Mouse (Mus musculus): Measurements from ENCODE around the gene Arl8a. TPM values are rescaled to one million over a fixed set of nuclear protein-coding genes. Genes with fewer than 3 reads are reported as not detected.
A peak's percentile ranks its signal among the peaks of the same experiment; 100 is the strongest.

The Arl8a gene
- polyA plus RNA-seq, 1 experiment from 2014 or later, result 29.7 TPM

DNA sequence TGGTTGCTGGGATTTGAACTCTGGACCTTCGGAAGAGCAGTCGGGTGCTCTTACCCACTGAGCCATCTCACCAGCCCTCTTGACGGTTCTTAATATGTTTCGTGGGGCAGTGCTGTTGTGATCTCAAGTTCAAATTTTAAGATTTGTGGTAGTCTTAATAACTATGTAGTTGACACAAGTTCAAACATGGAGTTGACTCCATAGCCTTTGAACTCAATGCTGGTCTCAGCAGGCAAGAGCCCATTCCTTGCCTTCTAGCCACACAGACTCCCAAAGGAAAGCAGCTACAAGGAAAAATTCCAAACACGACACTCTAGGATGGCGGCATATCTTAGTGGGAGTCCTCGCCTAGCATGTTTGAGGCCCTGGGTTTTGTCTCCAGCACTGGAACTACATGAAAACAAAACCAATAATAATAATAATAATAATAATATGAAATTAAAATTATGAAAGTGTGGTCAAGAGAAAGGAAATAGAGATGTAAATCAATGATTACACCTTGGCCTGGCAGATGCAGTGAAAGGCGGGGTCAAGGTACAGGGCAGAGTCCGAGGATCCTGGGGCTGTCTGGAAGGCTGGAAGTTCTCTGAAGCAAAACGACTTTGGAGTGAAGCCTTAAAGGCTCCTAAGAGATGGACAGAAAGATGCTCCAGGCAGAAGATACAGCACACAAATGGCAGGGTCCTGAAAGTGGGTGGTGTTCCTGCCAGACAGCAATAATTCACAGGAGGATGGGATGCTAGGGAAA, 22.0 kb downstream of the Arl8a start:
- no peaks in the 10 kb centered on the region; the same call in 1 of the 2 replicates for H3K4me1 ChIP-seq (ENCODE audit: control insufficient read depth, insufficient read depth, low read length)
- peaks cover 21% of the 10 kb centered on the region for H3K27me3 ChIP-seq (ENCODE audit: control insufficient read depth, insufficient read depth, low read length)
- H3K9me3 ChIP-seq (replicated peaks; ENCODE audit: control insufficient read depth, low read length), result no peaks in the 10 kb centered on the region
- no peak overlapping the region for H3K9ac ChIP-seq (ENCODE audit: low read depth, low read length)
- H3K4me3 ChIP-seq (ENCODE audit: low read depth, low read length), result no peak overlapping the region
- no peak overlapping the region for H3K27ac ChIP-seq (ENCODE audit: low read depth, low read length)
- WGBS (ENCODE audit: insufficient replicate concordance), result 87% methylated on average over 10 of the region's 10 CpGs
- ATAC-seq (replicated peaks; ENCODE audit: insufficient number of reproducible peaks, low FRiP score, low TSS enrichment), result no peak
- H3K4me2 ChIP-seq, result no peak overlapping the region
- no peaks in the 10 kb centered on the region for H3K36me3 ChIP-seq (ENCODE audit: control insufficient read depth, insufficient read depth, low read length)

DNA sequence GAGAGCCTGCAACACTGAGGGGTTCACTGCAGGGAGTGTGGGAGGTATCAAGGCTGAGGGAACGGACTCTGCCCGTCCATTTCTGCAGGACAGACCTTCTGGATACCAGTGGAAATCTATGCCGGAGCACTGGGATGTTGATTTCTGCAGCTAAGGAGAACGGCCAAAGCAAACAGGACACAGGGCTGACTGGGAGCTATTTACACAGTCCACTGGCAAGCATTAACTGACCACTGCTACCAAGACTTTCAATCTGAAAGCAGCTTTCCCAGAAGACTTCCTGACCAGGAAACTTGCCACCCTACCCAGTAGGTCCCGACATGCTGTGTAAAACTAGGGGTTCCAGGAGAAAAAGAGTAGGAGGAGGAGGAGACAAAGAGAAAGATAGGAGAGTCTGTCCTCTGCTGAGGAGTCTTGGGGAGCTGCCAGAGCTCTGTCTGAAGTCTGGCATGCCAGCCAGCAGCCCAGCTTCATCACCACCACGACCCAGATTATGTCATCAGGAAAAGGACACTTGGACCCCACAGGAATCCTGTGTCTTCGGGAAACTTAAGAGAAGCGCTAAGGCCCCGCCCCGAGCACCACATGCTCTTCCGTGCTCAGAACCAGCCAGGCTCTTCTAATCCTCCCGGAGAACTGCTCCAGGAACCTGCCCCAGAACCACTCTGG, 23.1 kb downstream of the Arl8a start:
- no peak overlapping the region for H3K27ac ChIP-seq (ENCODE audit: low read depth, low read length)

DNA sequence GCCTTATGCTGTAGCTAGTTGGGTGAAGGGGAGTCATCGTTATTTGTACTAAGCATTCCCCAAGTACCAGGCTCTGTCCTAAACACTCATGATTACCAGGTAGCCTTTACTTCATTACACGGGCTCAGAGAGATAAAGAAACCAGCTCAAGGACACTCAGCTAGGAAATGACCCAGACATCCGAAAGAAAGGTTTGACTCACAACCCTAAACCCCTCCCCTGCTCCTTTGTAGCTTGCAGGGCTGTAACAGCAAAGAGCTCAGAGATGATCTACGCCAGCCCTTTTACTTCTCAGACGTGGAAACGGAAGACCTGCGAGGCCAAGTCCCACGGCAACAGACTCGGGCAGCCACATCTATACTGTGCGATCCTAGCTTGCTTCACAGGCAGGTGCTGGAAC, 23.7 kb downstream of the Arl8a start:
- no peaks in the 10 kb centered on the region; the same call in 1 of the 2 replicates for H3K4me1 ChIP-seq (ENCODE audit: control insufficient read depth, insufficient read depth, low read length)
- no peak overlapping the region for H3K27ac ChIP-seq (ENCODE audit: low read depth, low read length)
- H3K9me3 ChIP-seq (replicated peaks; ENCODE audit: control insufficient read depth, low read length), result no peaks in the 10 kb centered on the region
- ATAC-seq (replicated peaks; ENCODE audit: insufficient number of reproducible peaks, low FRiP score, low TSS enrichment), result no peak
- H3K27me3 ChIP-seq (ENCODE audit: control insufficient read depth, insufficient read depth, low read length), result peaks cover 16% of the 10 kb centered on the region
- no peak overlapping the region for H3K4me3 ChIP-seq (ENCODE audit: low read depth, low read length)
- peak overlapping the region; percentile 3; the same call in 1 of the 2 replicates for H3K4me2 ChIP-seq
- H3K36me3 ChIP-seq (ENCODE audit: control insufficient read depth, insufficient read depth, low read length), result no peaks in the 10 kb centered on the region
- 62% methylated on average over 10 of the region's 10 CpGs for whole genome bisulfite sequencing (ENCODE audit: insufficient replicate concordance)
- H3K9ac ChIP-seq (ENCODE audit: low read depth, low read length), result no peak overlapping the region

More for the DNA sequence above, 23.1 kb downstream of the Arl8a start:
- ATAC-seq (replicated peaks; ENCODE audit: insufficient number of reproducible peaks, low FRiP score, low TSS enrichment), result no peak
- Histone ChIP-seq H3K9me3 (replicated peaks; ENCODE audit: control insufficient read depth, low read length) (no peaks in the 10 kb centered on the region), H3K4me2 (peak overlapping the region; percentile 3; the same call in 1 of the 2 replicates), H3K36me3 (ENCODE audit: control insufficient read depth, insufficient read depth, low read length) (no peaks in the 10 kb centered on the region), H3K4me3 (ENCODE audit: low read depth, low read length) (no peak overlapping the region), H3K4me1 (ENCODE audit: control insufficient read depth, insufficient read depth, low read length) (no peaks in the 10 kb centered on the region; the same call in 1 of the 2 replicates), H3K9ac (ENCODE audit: low read depth, low read length) (no peak overlapping the region), H3K27me3 (ENCODE audit: control insufficient read depth, insufficient read depth, low read length) (peaks cover 18% of the 10 kb centered on the region)
- 43% methylated on average over 12 of the region's 12 CpGs for WGBS (ENCODE audit: insufficient replicate concordance)

DNA sequence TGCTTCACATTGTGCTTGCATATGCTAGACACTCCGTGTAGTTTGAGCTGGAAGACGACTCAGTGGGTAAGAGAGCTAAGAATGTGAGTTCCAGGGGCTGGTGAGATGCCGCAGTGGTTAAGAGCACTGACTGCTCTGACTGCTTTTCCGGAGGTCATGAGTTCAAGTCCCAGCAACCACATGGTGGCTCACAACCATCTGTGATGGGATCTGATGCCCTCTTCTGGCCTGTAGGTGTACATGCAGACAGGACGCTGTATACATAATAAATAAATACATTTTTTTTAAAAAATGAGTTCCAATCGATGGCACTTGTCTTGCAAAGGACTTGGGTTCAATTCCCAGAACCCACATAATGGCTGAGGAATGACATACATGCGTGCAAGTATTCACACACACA, 24.6 kb downstream of the Arl8a start:
- ATAC-seq (replicated peaks; ENCODE audit: insufficient number of reproducible peaks, low FRiP score, low TSS enrichment), result no peak
- H3K27me3 ChIP-seq (ENCODE audit: control insufficient read depth, insufficient read depth, low read length), result peaks cover 16% of the 10 kb centered on the region
- H3K27ac ChIP-seq (ENCODE audit: low read depth, low read length), result no peak overlapping the region
- H3K4me1 ChIP-seq (ENCODE audit: control insufficient read depth, insufficient read depth, low read length), result no peaks in the 10 kb centered on the region; the same call in 1 of the 2 replicates
- 76% methylated on average over 7 of the region's 7 CpGs for WGBS (ENCODE audit: insufficient replicate concordance)
- H3K4me3 ChIP-seq (ENCODE audit: low read depth, low read length), result no peak overlapping the region
- no peak overlapping the region for H3K4me2 ChIP-seq
- no peak overlapping the region for H3K9ac ChIP-seq (ENCODE audit: low read depth, low read length)
- H3K36me3 ChIP-seq (ENCODE audit: control insufficient read depth, insufficient read depth, low read length), result no peaks in the 10 kb centered on the region
- no peaks in the 10 kb centered on the region for H3K9me3 ChIP-seq (replicated peaks; ENCODE audit: control insufficient read depth, low read length)

DNA sequence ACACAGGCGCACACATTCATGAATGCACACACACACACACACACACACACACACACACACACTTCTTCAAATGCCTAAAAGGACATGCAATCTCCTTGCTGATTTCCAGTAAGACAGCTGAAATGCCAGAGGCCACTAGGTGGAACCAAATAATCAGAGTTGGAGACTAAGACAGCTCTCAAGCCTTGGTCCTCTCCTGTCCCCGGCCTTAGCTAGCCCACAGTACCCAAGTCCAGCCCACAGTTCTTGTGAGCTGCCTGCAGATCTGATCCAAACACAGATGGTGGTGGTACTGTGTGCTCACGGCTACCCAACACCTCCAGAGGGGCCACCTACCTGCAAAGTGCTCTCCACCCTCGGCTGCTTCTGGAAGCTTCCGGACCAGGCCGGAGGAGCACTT, 25.4 kb downstream of the Arl8a start:
- Histone ChIP-seq H3K27me3 (ENCODE audit: control insufficient read depth, insufficient read depth, low read length) (peaks cover 13% of the 10 kb centered on the region), H3K9ac (ENCODE audit: low read depth, low read length) (no peak overlapping the region)
- ATAC-seq (replicated peaks; ENCODE audit: insufficient number of reproducible peaks, low FRiP score, low TSS enrichment), result no peak

DNA sequence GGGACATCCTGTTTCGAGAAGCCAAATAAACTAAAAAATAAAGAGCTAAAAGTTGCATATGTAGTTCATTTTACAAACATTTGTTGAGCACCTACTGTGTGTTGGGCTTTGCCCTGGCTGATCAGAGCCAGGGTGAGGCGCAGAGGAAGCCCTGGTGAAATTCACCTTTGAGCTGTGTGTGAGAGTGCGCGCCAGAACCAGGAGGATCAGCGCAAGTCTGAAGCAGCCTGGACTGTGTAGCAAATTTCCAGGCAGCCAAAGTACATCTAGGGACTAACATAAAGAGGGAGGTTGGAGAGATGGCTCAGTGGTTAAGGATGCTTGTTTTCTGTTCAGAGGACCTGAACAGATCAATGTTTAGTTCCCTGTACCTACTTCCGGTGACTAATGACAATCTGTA, 26.7 kb downstream of the Arl8a start:
- no peaks in the 10 kb centered on the region for H3K36me3 ChIP-seq (ENCODE audit: control insufficient read depth, insufficient read depth, low read length)
- no peaks in the 10 kb centered on the region for H3K4me1 ChIP-seq (ENCODE audit: control insufficient read depth, insufficient read depth, low read length)
- H3K4me2 ChIP-seq, result no peak overlapping the region
- no peak overlapping the region for H3K27ac ChIP-seq (ENCODE audit: low read depth, low read length)
- no peak for ATAC-seq (replicated peaks; ENCODE audit: insufficient number of reproducible peaks, low FRiP score, low TSS enrichment)
- 83% methylated on average over 6 of the region's 6 CpGs for WGBS (ENCODE audit: insufficient replicate concordance)
- H3K9ac ChIP-seq (ENCODE audit: low read depth, low read length), result no peak overlapping the region
- H3K9me3 ChIP-seq (replicated peaks; ENCODE audit: control insufficient read depth, low read length), result no peaks in the 10 kb centered on the region
- no peak overlapping the region for H3K4me3 ChIP-seq (ENCODE audit: low read depth, low read length)
- H3K27me3 ChIP-seq (ENCODE audit: control insufficient read depth, insufficient read depth, low read length), result peaks cover 7% of the 10 kb centered on the region

More for the DNA sequence above, 25.4 kb downstream of the Arl8a start:
- 47% methylated on average over 6 of the region's 6 CpGs for WGBS (ENCODE audit: insufficient replicate concordance)
- no peak overlapping the region for H3K27ac ChIP-seq (ENCODE audit: low read depth, low read length)
- H3K36me3 ChIP-seq (ENCODE audit: control insufficient read depth, insufficient read depth, low read length), result no peaks in the 10 kb centered on the region
- H3K4me1 ChIP-seq (ENCODE audit: control insufficient read depth, insufficient read depth, low read length), result no peaks in the 10 kb centered on the region; the same call in 1 of the 2 replicates
- no peaks in the 10 kb centered on the region for H3K9me3 ChIP-seq (replicated peaks; ENCODE audit: control insufficient read depth, low read length)
- no peak overlapping the region for H3K4me3 ChIP-seq (ENCODE audit: low read depth, low read length)
- no peak overlapping the region for H3K4me2 ChIP-seq

DNA sequence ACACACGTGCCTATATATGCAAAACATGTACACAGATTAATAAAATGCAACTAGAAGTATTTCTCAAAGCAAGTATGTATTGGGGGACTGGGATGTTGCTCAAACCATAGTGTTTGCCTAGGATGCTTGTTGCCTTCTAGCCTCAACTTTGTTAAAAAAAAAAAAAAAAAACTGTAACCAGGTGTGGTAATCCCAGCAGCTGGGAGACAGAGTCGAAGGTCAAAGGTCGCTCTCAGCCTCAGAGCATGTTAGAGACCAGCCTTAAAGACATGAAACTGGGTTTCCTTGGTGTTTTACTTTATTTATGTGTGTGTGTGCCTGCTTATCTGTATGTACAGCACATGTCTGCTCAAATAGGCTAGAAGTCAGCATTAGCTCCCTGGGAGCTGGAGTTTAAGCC, 28.6 kb downstream of the Arl8a start:
- Histone ChIP-seq H3K27ac (ENCODE audit: low read depth, low read length) (no peak overlapping the region), H3K4me1 (ENCODE audit: control insufficient read depth, insufficient read depth, low read length) (no peaks in the 10 kb centered on the region), H3K9me3 (replicated peaks; ENCODE audit: control insufficient read depth, low read length) (no peaks in the 10 kb centered on the region), H3K27me3 (ENCODE audit: control insufficient read depth, insufficient read depth, low read length) (peaks cover 3% of the 10 kb centered on the region; the same call in 1 of the 2 replicates), H3K4me2 (no peak overlapping the region), H3K4me3 (ENCODE audit: low read depth, low read length) (no peak overlapping the region), H3K36me3 (ENCODE audit: control insufficient read depth, insufficient read depth, low read length) (no peaks in the 10 kb centered on the region), H3K9ac (ENCODE audit: low read depth, low read length) (no peak overlapping the region)
- no peak for ATAC-seq (replicated peaks; ENCODE audit: insufficient number of reproducible peaks, low FRiP score, low TSS enrichment)
- 78% methylated on average over 3 of the region's 3 CpGs for WGBS (ENCODE audit: insufficient replicate concordance)

DNA sequence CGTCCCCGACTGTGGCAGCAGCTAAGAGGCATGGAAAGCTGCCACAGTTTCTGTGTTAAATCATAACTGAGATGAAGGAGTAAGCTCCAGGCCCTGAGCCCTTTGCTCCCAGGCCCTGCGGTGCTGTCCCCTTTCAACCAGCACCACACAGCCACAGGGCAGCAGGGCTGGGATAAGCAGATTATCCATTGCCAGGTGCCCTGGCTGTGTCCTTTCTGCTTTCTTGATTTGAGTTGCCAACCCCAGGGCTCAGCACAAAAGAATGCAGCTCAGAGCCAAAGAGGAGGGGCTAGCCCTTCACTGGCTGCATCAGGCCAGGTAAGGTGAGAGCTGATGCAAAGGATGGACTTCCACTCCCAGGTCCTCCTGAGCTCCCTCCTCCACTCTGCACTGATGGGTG, 31.1 kb downstream of the Arl8a start:
- no peak overlapping the region for H3K27ac ChIP-seq (ENCODE audit: low read depth, low read length)
- no peaks in the 10 kb centered on the region for H3K36me3 ChIP-seq (ENCODE audit: control insufficient read depth, insufficient read depth, low read length)
- H3K4me1 ChIP-seq (ENCODE audit: control insufficient read depth, insufficient read depth, low read length), result no peaks in the 10 kb centered on the region; the same call in 1 of the 2 replicates
- no peak overlapping the region for H3K9ac ChIP-seq (ENCODE audit: low read depth, low read length)
- H3K27me3 ChIP-seq (ENCODE audit: control insufficient read depth, insufficient read depth, low read length), result peaks cover 16% of the 10 kb centered on the region
- ATAC-seq (replicated peaks; ENCODE audit: insufficient number of reproducible peaks, low FRiP score, low TSS enrichment), result no peak
- no peak overlapping the region for H3K4me3 ChIP-seq (ENCODE audit: low read depth, low read length)
- H3K4me2 ChIP-seq, result no peak overlapping the region
- H3K9me3 ChIP-seq (replicated peaks; ENCODE audit: control insufficient read depth, low read length), result no peaks in the 10 kb centered on the region
- WGBS (ENCODE audit: insufficient replicate concordance), result 82% methylated on average over 3 of the region's 3 CpGs

Data from heart, embryonic 11.5 days (tissue).